Mouse (Mus musculus): ENCODE data around the gene Tgif2. TPM values are rescaled to one million over a fixed set of nuclear protein-coding genes. Genes with fewer than 3 reads are reported as not detected.

Gene Tgif2
- polyA plus RNA-seq (2014; fragmentation: Illumina TruSeq; extraction: RNeasy Lipid Tissue Mini Kit (QIAGEN cat#74804); ENCODE audit: low replicate concordance), result 1.5 TPM

DNA sequence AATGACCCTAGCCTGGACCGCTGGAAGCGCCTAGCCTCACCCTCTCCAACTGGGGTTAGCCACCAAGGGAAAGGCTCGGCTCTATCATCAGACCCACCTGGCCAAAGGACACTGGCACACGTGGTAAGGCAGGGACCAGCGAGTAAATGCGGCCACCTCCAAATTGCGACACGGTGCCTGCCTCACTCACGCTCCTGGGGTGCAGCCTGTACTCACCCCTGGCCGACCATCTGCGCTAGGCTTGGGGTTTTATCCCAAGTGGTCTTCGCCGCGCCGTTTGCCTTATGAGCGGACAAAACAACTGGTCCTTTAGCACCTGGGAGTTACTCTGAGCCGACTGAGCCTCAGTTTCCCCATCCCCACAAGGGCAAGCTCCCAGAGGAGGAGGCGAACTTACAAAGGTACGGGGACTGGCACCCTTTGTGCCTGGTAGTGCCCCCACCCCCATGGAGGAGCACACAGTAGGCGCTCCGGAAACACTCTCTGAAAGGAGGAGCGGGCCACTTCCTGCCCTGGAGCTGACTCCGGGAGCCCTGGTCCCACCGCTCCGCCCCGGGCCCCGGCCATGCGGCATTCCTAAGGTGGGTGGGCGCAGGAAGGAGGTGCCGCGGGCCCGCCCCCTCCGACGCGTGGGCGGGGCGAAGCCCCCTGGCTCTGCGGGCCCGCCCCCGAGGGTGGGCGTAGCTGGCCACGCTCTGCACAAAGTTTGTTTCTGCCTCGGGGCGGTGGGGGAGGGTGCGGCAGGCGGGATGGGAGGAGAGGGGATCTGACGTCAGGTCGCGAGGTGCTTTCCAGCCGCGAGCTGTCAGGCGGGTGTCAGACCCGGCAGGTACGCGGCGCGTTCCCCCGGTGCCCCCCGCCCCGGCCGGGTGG, at the start of gene Tgif2:
Gene Tgif2 (plus strand): TSS at position 689 of the 873 bp plus-strand sequence.

GRCm38 (mm10) chr2:156857835-156858234, 18.0 kb downstream of the Tgif2 start, which contains the start of gene 4930518I15Rik:
4930518I15Rik (minus strand) TSS chr2:156857946.

DNA sequence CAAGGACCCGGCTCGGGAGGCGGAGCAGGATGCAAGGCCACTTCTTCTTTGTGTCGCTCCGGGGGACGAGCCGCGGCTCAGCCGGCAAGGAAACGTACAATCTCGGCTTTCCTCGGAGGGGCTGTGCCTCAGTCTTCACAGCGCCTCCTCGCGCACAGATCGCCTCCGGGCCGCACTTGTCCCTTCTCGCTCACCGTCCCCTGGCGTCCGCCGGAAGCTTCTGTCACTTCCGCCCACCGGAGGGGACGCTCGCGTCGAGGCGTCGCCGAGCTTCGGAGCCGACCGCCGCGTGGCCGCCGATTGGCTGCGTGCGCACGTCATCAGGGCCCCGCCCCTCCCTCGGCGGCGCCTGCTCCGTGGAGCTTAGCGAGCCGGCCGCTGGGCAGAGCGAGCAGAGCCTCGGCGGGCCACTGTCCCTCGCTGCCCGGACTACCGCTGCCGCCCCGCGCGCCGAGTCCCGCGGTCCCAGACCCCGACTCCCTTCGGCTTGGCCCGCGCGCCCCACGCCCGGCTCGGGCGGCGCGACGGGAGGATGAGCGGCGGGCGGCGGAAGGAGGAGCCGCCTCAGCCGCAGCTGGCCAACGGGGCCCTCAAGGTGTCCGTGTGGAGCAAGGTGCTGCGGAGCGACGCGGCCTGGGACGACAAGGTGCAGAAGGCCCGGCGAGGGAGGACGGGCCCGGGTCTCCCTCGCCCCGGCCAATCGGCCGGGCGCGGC, 23.1 kb downstream of the Tgif2 start, which contains the start of gene Rab5if:
Gene Rab5if (plus strand): TSS at position 357 of the 715 bp plus-strand sequence.

DNA sequence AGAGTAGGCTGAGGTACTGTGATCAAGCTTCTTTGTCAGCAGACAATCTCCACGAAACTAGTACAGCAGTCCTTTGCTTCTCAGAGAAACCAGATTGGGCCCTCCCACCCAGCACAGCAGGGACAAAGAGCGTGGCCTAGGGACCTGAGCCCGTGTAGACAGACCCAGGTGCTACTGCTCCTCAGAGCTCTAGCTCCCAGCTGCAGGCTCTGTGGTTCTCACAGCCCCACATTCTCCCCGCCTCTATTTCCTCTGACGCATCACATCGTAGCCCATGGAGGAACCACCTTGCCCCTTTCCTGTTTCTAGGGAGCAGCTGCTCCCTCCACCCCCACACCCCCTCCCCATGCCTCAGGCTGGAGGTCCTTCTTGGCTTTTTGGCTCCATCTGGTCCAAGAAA, 47.2 kb downstream of the Tgif2 start, which contains the start of gene Sla2:
Gene Sla2 (minus strand): TSS at position 176 of the 400 bp plus-strand sequence.

Other genes starting within 250 kb of the Tgif2 start
- 3.0 TPM for gene Dlgap4, start 226.3 kb upstream of the Tgif2 start, polyA plus RNA-seq (2014; fragmentation: Illumina TruSeq; extraction: RNeasy Lipid Tissue Mini Kit (QIAGEN cat#74804); ENCODE audit: low replicate concordance)
- gene Myl9, start 64.6 kb upstream of the Tgif2 start, polyA plus RNA-seq (2014; fragmentation: Illumina TruSeq; extraction: RNeasy Lipid Tissue Mini Kit (QIAGEN cat#74804); ENCODE audit: low replicate concordance), result 1.4 TPM
- gene 4930518I15Rik, start 17.9 kb downstream of the Tgif2 start, polyA plus RNA-seq (2014; fragmentation: Illumina TruSeq; extraction: RNeasy Lipid Tissue Mini Kit (QIAGEN cat#74804); ENCODE audit: low replicate concordance), result 2.4 TPM
- gene Rab5if, start 23.1 kb downstream of the Tgif2 start, polyA plus RNA-seq (2014; fragmentation: Illumina TruSeq; extraction: RNeasy Lipid Tissue Mini Kit (QIAGEN cat#74804); ENCODE audit: low replicate concordance), result 109 TPM
- 1.1 TPM for gene Sla2, start 47.2 kb downstream of the Tgif2 start, polyA plus RNA-seq (2014; fragmentation: Illumina TruSeq; extraction: RNeasy Lipid Tissue Mini Kit (QIAGEN cat#74804); ENCODE audit: low replicate concordance)
- gene Ndrg3, start 152.0 kb downstream of the Tgif2 start, polyA plus RNA-seq (2014; fragmentation: Illumina TruSeq; extraction: RNeasy Lipid Tissue Mini Kit (QIAGEN cat#74804); ENCODE audit: low replicate concordance), result 57.4 TPM
- 14.5 TPM for gene Dsn1, start 167.1 kb downstream of the Tgif2 start, polyA plus RNA-seq (2014; fragmentation: Illumina TruSeq; extraction: RNeasy Lipid Tissue Mini Kit (QIAGEN cat#74804); ENCODE audit: low replicate concordance)
- gene Soga1, start 239.2 kb downstream of the Tgif2 start, polyA plus RNA-seq (2014; fragmentation: Illumina TruSeq; extraction: RNeasy Lipid Tissue Mini Kit (QIAGEN cat#74804); ENCODE audit: low replicate concordance), result 0.11 TPM
- gene Tldc2, start 247.0 kb downstream of the Tgif2 start, polyA plus RNA-seq (2014; fragmentation: Illumina TruSeq; extraction: RNeasy Lipid Tissue Mini Kit (QIAGEN cat#74804); ENCODE audit: low replicate concordance), result 0.89 TPM